Mouse (Mus musculus) E14TG2a.4 (cell line): ENCODE data around the gene Thsd7b.

ENCODE experiments used
- CTCF ChIP-seq: conservative IDR thresholded peaks from 2 replicates; pipeline ENCODE4 v1.5.1; 2014; ENCODE audit warnings: low read length
- NANOG ChIP-seq: IDR thresholded peaks from 2 replicates; pipeline ENCODE4 v1.6.1; 2014; ENCODE audit warnings: borderline replicate concordance, low read length, mixed read lengths

DNA sequence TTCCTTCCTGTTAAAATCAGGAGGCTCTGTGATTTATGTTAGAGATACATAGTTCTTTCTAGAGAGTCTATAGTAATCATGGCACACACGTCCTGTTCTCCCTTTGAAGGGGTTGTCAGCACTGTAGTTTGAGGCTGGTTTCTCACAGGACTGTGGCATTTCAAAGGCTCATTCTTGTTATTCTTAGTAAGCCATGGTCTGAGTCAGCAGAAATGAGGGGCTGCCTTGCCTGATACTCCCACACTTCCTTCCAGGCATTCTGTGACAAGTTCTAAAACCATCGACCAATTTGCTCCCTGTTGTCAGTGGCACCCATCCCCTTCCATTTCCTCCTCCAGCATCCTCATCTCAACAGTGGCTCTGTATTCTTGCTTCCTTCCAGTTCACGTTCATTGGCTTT, 384.9 kb downstream of the Thsd7b start:
- TF ChIP-seq CTCF (no peak), NANOG (no peak)
